Mouse (Mus musculus): ENCODE measurements around the gene Pip5kl1.

Gene Pip5kl1

DNA sequence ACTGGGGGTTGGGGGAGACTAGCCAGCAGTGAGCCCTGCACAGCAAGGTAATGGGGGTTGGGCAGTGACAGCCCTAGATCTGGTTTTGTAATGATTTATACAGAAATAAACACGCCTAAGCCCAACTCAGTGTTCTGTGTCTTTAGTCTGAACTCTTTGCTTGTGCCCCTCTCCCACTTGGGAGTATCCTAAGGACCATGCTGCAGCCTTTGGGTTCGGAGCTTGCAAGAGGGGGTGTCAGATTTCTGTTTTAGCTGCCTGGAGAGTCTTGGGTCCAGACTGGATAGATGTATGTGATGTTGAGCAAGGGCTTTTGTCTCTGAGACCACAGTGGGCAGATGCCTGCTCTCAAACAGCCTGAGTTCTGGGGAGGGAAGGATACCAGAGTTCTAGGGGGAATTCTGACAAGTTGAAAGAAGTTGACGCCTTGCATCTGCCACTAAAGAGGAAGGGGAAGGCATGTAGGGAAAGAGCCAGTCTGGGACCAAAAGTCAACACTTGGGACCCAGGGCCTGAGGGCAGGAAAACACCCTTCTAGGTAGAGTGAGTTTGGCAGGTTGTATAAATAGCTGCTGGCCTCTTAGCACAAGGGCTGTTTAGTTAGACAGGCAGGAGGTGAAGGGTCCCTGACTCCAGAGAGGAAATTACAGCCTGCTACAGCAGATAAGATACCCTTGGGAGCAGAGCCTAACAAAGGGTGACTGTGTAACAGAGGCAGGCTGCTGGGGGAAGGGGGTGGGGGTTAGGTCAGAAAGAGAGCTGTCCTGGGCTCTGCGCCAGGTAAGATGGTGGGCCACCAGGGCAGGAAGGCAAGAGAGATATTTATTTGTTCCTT is 46.3 kb downstream of the Pip5kl1 start:
- DNase-seq: peak; percentile 78

DNA sequence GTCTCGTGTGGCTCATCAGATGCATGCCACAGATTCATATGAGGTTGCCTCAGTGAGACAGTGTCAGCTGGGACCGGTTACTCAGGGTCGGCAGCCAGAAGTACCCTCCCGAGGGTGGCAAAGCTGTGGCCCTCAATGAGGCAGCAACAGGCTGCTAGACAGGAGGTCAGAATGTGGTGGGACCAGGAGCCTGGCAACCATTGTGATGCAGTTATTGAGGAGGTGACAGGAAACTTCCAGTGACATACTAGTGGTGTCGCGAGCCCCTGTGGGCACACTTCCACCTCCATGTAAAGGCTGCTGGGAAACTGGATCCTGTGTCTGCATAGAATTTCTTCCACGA is 46.9 kb downstream of the Pip5kl1 start, which contains the start of gene Ak1:
Ak1 (plus strand) TSS at position 242 of the 343 bp plus-strand sequence.
- no peak for DNase-seq

DNA sequence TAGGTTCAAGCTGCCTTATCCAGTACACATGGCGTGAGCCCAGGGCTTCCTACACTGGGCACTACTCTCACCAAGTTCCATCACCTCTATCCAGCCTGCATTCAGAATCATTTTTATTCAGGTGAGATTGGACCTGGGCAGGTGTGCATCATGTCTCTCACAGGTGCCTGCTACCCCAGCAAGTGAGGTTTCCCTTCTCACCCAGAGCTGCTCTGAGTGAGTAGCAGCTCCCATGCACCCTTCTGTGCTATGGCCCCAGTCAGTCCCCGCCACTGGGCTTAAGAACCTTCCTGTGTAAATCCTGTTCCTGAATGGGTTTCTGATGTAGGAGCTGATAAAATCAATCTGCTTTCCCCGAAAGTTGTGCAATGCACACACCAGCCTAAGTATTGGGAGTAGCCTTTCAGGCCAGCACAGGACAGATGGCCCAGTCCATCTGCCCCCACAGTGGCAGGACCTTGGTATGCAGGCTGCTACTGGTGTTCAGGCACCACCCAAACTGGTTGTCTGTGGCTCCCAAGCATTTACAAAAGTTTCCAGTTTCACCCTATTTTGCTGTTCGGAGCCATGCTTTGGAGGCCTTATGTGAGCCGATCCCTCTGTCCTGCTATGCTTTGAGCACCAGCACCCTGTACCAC is 49.6 kb downstream of the Pip5kl1 start:
- no peak for DNase-seq

DNA sequence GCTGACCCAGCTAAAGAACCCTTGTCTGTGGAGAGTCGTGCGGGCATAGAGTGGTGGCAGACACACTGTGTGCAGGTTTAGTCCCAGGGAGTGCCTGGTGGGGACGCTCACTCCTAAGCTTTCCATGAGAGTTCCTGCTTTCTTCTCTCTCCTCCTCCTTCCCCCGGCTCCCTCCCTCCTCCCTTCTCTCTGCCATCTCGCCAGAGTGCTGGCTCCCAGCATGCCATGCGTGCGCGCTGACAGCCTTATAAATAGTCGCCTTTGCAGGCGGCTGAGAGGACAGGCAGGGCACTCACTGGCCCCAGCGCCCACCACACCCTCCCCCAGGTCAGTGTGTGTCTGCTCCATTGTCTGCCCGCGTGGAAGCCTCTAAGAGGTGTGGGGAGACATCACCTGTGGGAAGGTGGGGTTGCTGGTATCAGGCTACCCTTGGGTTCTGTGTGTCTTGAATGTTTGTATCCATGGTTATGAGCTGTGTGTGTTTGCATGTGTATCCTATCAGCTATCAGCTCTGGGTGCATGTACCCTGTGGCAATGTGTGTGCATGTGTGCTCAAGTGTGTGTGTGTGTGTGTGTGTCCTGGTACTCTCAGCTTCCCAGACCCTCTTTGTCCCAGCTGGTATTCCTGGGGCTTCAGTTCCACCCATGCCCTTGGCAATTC is 50.7 kb downstream of the Pip5kl1 start:
- DNase-seq: peak; percentile 88

DNA sequence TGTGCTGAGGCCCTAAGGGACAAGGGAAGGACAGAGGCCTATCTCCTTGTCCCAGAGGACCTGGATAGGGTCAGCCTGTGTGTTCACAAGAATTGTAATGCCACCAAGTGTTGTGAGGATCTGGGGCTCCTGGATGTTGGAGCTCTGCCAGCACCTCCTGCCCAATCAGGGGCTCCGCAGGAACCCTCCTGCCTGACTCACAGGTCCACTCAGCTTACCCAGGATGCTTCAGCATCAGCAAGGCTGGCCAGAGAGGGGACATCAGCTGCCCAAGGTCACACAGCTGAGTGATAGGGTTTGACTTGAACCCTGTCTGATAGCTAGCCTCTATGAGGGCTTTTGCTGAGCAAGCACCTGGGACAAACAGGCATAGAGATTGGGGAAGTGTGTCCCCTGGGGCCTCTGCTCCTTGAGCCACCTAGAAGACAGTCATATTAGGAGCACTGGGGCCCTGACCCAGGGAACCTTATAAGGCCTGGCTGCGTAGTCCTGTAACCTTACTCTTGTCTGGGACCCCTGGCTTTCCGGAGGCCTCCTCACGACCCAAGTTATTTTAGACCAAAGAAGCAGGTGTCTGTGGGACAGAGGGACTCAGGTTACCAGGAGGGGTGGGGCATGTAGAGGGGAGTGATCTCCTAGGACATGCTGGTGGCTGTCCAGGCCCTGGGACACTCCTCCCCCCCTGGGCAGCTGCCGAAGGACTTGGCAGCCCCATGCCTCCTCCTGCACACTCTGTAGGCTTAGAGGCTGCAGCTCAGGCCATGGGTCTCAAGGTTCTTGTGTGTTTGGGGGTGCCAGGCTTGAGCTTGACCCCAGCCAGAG is 51.5 kb downstream of the Pip5kl1 start:
- DNase-seq: no peak

DNA sequence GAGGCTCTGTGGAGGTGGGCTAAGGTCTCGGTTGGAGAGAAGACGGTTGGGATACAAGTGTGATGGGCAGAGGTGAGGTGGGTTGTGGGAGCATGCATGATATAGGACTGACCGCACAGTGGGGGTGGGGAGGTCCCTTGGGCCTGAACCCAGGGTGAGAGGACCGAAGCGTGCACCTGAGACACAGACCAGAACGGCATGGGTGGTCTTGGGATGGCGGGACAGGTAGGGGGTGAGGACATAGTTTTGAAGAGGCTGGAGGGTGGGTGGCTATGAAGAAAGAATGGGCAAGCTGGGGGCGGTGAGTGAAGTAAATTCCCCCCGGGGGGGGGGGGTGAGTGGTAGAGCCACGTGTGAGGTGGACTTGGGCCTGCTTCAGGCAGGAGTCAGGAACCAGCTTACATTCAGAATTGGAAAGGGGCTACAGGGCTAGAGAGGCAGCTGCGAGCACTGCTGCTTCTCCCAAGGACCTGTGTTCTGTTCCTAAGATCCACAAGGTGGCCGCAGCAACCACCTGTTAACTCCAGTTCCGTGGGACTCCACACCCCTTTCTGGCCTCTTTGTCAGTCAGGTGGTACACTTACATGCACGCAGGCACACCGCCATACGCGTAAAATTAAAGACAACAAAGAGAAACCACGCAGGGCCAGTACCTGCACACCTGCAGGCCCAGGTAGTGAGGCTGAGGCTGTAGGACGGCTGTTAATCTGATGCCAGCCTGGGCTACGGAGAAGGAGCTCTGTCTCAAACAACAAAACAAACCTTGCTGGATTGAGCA is 52.9 kb downstream of the Pip5kl1 start:
- no peak for DNase-seq

DNA sequence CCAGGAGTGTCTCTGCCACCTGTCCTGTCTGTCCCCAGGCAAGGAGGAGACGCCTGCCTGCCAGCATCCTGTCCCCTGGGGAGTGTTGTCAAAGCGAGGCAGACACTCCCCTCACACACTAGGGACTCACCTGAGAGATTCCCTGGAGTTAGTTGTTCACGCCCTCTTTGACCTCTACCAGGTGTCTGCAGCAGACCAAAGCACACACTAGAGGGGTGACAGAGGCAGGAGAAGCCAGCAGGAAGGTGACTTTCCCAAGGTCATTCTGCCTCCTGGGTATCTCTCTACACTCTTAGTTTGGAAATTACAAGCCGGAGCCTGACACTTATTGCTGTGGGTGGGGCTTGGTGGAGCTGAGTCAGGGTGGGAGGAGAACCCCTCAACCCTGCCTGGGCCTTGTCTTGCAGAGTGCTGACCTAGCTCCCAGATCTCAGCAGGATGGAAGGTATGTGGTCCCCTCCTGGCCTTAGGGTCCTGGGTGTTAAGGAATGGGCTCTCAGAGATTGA is 53.5 kb downstream of the Pip5kl1 start:
- DNase-seq: no peak

DNA sequence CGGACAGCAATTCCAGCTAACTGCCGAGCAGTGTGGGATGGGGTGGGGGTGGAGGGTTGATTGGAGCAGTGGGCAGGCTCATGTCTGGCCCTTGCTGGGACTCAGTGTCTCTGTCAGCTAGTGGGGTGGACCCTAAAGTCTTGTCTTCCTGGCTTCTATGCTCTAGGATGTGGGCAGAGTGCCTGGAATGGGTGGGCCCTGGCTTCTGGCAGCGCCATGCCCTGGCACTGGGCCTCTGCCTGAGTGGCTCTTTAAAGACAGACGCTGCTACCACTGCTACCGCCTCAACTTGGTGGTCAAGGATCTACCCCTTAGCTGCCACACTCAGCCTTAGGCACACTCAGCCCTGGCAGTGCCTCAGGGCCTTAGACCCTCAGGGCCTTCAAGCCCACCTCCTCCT is 54.1 kb downstream of the Pip5kl1 start:
- DNase-seq: no peak

DNA sequence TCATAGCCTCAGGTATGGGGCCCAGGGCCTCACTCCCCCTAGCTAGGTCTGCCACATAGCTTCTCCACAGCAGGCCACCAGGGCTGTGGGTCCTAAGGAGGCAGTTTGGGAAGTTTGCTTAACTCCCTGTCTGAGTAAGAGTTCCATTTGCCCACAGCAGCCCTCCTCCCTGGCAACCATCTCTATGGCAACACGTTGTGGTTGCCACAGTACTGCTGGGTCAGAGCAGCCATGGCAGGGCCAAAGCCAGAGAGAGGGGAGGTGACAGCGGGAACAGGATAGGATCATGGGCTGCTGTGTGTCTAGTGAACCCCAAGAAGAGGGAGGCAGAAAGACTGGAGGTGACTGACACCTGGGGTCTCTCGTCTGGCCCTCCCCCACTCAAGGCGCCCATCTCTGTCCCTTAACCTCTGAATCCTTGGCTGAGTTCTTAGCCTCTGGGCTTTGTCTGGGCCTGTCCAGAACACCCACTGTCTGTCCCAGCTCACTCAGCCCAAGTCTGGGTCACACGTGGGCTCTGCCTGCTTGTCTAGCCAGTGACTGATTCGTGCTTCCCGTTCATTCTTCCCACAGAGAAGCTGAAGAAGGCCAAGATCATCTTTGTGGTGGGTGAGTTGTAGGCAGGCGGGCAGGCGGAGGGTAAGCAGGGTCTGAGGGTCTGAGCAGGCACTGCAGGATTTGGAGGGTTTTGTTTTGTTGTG is 54.8 kb downstream of the Pip5kl1 start:
- DNase-seq: peak; percentile 86

DNA sequence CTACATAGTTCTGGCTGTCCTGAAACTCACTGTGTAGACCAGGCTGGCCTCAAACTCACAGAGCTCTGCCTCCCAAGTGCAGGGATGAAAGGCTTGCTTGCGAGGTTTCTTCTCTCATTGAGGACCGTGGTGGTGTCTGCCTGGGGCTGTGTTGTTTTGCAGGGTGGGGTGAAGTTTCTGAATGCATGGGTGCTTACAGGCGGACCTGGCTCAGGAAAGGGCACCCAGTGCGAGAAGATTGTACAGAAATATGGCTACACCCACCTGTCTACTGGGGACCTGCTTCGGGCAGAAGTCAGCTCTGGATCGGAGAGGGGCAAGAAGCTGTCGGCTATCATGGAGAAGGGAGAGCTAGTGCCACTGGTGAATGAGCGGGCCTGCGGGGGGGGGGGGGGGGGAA is 55.4 kb downstream of the Pip5kl1 start:
- DNase-seq: no peak

DNA sequence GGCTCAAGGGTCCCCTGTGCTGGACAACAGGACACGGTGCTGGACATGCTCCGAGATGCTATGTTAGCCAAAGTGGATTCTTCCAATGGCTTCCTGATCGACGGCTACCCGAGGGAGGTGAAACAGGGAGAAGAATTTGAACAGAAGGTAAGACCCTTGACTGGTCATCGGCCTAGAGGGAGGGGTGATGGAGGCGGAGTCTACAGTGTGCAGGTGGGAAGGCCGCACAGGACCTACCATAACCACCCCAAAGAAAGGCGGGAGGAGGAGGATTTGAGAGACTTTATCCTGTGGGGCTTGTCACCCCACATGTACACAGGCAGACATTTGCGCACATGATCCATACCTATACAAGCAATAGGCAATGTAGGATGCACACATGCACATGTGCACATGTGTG is 56.4 kb downstream of the Pip5kl1 start:
- DNase-seq: no peak

DNA sequence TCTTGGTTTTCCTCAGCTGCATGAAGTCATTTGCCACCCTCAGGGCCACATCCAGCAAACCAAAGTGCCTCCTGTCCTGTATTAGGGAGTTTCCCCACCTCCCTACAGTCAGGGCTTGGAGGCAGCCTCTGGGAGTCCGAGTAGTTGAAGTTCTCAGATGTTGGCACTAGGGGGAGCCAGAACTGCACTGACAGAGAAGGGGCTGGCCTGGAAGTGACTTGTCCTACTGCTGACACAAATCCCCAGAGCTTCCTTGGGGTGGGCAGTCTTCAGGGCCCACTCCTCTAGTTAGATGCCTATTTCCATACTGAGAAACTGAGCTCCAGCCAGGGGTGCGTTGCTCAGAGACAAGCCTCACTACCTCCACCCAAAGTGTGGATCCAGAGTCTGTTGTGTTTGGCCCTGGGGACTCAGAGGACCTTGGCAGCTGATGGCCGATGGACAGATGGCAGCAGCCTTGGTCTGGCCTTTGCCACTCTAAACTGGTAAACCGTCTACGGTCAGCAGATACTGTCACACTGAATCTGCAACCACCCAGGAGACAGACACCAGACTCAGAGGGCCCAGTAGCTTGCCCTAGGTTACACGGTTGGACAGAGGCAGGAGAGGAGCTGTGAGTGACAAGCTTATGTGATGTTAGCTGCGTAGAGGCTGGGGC is 57.3 kb downstream of the Pip5kl1 start:
- DNase-seq: peak; percentile 85
